Mouse (Mus musculus) hindbrain, embryonic 10.5 days (tissue): ENCODE measurements around the gene Sec23b. TPM values are rescaled to one million over a fixed set of nuclear protein-coding genes. Genes with fewer than 3 reads are reported as not detected.
A peak's percentile ranks its signal among the peaks of the same experiment; 100 is the strongest.

ENCODE experiments used
- DNase-seq: peaks from one replicate; pipeline ENCODE4 v3.0.0-alpha.2; 2017; ENCODE audit warnings: low spot score
- H3K27ac ChIP-seq: fragments of 300-500 bp; sonication (generic); 2 replicates; pipeline ENCODE4 v1.5.1; 2016; ENCODE audit warnings: mild to moderate bottlenecking, moderate library complexity
- H3K27me3 ChIP-seq: fragments of 300-500 bp; sonication (generic); 2 replicates; pipeline ENCODE4 v1.6.1; 2016; ENCODE audit warnings: mild to moderate bottlenecking; ENCODE audit not compliant: poor library complexity, insufficient read depth, severe bottlenecking
- H3K36me3 ChIP-seq: fragments of 300-500 bp; sonication (generic); 2 replicates; pipeline ENCODE4 v1.6.1; 2016; ENCODE audit warnings: mild to moderate bottlenecking, moderate library complexity
- H3K4me1 ChIP-seq: fragments of 300-500 bp; sonication (generic); replicated peaks from 2 replicates; pipeline ENCODE4 v1.6.1; 2016; ENCODE audit warnings: mild to moderate bottlenecking
- H3K4me3 ChIP-seq: fragments of 300-500 bp; sonication (generic); 2 replicates; pipeline ENCODE4 v1.5.1; 2016; ENCODE audit warnings: mild to moderate bottlenecking, moderate library complexity
- H3K9me3 ChIP-seq: fragments of 300-500 bp; sonication (generic); 2 replicates; pipeline ENCODE4 v1.6.1; 2016; ENCODE audit warnings: mild to moderate bottlenecking, moderate library complexity
- WGBS: fragments of 180-500 bp; shearing (Covaris S2); methylation state at CpG from one replicate; pipeline ENCODE4 v1.1.7; 2016; 5-methylcytosine and 5-hydroxymethylcytosine counted together
- polyA plus RNA-seq: library from polyadenylated mRNA; unstranded; fragments of >200 nt; fragmentation: Nextera tagmentation; extraction: Ambion mirVana; gene quantifications from 2 replicates; pipeline ENCODE4 v1.2.1, GENCODE M21; 2016

Gene Sec23b
- 120 and 127 TPM in 2 replicates for polyA plus RNA-seq

DNA sequence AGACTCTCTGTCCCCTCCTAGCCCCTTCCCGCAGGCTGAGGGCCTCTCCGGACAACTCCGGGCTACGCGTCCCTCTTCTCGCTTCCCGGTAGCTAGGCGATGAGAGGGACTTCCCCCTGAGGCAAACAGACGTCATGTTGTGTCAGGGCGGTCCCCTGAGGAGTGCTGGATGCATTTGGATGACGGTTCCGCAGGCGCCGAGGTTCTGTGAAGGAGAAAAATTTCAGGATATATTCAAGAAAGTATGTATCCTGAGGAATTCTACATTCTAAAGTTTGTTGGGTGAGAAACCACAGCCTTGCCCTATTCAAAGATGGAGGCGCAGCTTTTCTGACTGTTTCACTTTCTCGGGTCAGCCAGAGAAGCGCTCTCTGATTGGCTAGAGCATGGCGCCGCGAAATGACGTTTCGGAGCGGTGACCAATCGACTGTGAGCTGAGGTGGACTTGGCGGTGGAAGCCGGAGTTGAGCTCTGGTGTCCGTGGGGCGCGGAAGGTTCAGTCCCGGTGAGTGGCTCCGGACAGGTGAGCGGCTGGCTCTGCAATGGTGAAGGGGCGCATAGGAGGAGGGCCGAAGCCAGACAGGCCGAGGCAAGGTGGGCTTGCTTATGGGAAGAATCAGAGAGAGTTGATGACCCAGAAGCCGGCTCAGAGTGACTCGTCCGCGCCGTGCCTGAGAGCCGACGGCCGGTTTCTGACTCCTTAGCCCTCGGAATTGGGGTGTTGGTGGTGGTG, at the start of gene Sec23b:
Gene Sec23b (plus strand): TSS at position 410 of the 733 bp plus-strand sequence.
- Histone ChIP-seq H3K9me3 (no peaks in the 10 kb centered on the region), H3K27ac (peak within 1 kb of the TSS; percentile 91), H3K27me3 (no peaks in the 10 kb centered on the region), H3K36me3 (peaks cover 18% of the 10 kb centered on the region), H3K4me3 (peak within 1 kb of the TSS; percentile 85), H3K4me1 (peaks cover 15% of the 10 kb centered on the region)
- peak; percentile 95 for DNase-seq
- under 1% methylated on average over 44 of the region's 44 CpGs for WGBS

DNA sequence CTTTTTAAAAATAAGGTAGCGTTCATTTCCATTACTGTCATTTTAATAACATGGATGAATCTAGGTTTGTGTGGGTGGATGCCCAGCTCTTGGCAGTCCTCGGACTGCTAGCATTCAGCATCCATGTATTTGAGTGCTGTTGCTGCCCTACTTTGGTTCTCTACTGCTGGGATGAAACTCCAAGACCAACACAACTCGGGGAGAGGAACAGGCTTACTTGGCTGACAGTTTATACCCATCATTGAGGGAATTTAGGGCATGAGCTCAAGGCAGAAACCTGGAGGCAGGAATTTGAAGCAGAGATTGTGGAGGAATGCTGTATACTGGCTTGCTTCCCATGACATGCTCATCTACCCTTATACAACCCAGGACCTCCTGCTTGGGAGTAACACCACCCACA, 41.4 kb upstream of the Sec23b start:
- Histone ChIP-seq H3K27ac (no peak overlapping the region), H3K4me3 (no peak overlapping the region), H3K36me3 (no peaks in the 10 kb centered on the region)

DNA sequence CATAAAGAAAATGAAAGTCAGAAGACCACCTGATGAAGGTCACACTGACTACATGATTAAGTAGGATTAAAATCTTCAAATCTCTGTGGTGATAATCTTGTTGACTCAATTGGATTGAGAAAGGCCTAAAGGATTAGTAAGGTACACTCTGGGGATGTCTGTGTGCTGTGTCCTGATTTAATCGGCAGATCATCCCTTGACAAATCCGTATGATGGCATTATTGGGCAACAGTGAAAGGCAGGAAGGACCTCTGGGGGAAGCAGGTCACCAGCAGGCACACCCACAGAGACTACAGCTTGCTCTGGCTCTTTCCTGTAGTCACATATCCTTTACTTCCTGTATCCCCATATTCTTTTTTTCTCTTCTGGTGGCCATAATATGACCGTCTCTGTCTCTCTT, 36.3 kb upstream of the Sec23b start:
- no peaks in the 10 kb centered on the region for H3K4me1 ChIP-seq
- no peak overlapping the region for H3K4me3 ChIP-seq
- H3K27ac ChIP-seq = no peak overlapping the region
- DNase-seq = no peak
- no peaks in the 10 kb centered on the region for H3K9me3 ChIP-seq
- 78% methylated on average over 3 of the region's 3 CpGs for WGBS
- no peaks in the 10 kb centered on the region for H3K36me3 ChIP-seq
- H3K27me3 ChIP-seq = no peaks in the 10 kb centered on the region

More for the DNA sequence above, 41.4 kb upstream of the Sec23b start:
- no peak for DNase-seq
- H3K9me3 ChIP-seq = no peaks in the 10 kb centered on the region
- 83% methylated on average over 3 of the region's 3 CpGs for WGBS
- H3K27me3 ChIP-seq = no peaks in the 10 kb centered on the region
- H3K4me1 ChIP-seq = no peaks in the 10 kb centered on the region

DNA sequence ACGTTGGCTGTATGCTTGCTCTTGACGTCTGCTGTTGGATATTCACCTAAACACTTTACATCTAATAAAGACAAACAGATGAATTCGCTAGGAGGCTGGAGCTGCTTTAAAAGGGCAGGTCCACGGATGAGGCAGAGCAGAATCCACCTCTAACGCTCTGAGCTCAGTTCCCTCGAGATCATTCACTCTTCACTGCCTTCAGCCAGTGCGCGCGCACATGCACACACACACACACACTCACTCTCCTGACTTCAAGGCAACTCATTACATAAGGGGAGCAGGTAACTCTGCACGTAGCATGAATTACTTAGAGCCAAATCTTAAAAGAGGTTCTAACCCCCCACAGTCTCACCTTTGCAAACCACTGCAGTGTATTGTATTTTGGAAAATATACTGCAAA, 30.2 kb upstream of the Sec23b start:
- Histone ChIP-seq H3K27ac (no peak overlapping the region), H3K27me3 (peaks cover 12% of the 10 kb centered on the region), H3K4me1 (peaks cover 17% of the 10 kb centered on the region), H3K4me3 (no peak overlapping the region), H3K36me3 (peaks cover 9% of the 10 kb centered on the region), H3K9me3 (no peaks in the 10 kb centered on the region)
- DNase-seq = no peak
- WGBS = 58% methylated on average over 10 of the region's 10 CpGs

DNA sequence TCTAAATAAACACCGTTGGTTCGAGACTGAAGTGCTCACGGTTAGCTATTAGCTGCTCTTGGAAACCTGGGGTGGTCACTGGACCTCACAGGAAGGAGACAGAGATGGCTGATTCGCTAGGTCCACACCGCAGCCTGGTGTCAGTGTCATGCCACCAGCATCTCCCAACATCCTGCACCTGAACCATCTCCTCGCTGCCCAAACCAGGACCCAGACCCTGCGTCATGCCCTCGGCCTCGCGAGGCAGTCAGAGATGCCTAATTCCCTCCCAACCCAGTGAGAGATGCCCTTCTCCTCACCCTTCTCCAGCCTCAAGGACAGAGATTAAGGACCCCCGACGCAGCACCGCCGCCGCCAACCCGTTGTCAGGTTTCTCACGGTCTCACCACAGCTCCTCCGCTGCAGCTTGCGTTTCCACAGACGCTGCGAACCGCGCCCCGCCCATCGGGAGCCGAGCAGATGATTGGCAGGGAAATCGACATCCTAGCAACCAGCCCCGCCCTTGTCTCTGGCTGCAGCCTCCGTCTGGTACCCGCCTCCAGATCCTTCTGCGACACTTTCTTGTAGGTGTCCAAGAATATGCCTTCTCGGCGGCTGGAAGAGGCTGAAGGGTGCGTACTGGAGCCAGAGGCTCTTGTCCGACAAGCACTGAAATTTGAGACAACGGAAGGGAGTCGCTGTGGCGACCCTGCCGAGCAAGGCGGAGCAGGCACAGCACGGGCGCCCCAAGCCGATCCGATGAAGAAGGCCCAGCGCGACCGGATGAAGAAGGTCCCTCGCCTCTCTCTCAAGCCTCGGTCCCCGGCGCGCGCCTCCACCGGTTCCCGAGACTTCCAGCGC, 28.8 kb upstream of the Sec23b start, which contains the start of the genes Dzank1 and Polr3f:
Gene Dzank1 (minus strand): TSS at position 434 of the 840 bp plus-strand sequence.
Gene Polr3f (plus strand): TSS at position 738 of the 840 bp plus-strand sequence.
- no peaks in the 10 kb centered on the region for H3K9me3 ChIP-seq
- peaks cover 12% of the 10 kb centered on the region for H3K27me3 ChIP-seq
- peaks cover 21% of the 10 kb centered on the region for H3K36me3 ChIP-seq
- peak within 1 kb of the TSS; percentile 92 for H3K4me3 ChIP-seq
- WGBS = 2% methylated on average over 56 of the region's 56 CpGs
- H3K4me1 ChIP-seq = peaks cover 17% of the 10 kb centered on the region
- peak; percentile 98 for DNase-seq
- peak within 1 kb of the TSS; percentile 96 for H3K27ac ChIP-seq

DNA sequence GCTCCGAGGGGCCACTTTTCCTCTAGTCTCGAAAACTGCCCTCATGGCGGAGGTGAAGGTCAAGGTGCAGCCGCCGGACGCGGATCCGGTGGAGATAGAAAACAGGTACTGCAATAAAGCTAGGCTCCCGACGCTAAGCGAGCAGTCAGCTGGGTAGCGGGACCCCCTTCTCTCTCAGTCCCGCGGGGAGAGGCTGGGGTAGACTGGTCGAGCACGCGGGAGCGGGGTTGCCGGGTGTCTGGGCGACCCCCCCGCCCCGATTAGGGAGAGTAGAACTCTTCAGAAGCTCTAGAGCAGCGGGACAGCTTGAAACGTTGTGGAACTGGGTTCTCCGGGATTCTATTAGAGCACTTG, 28.2 kb upstream of the Sec23b start:
- peak overlapping the region; percentile 92 for H3K4me3 ChIP-seq
- DNase-seq = no peak
- H3K27ac ChIP-seq = peak overlapping the region; percentile 96
- under 1% methylated on average over 25 of the region's 25 CpGs for WGBS
- peaks cover 12% of the 10 kb centered on the region for H3K27me3 ChIP-seq
- H3K4me1 ChIP-seq = peaks cover 17% of the 10 kb centered on the region
- H3K36me3 ChIP-seq = peaks cover 27% of the 10 kb centered on the region
- no peaks in the 10 kb centered on the region for H3K9me3 ChIP-seq

DNA sequence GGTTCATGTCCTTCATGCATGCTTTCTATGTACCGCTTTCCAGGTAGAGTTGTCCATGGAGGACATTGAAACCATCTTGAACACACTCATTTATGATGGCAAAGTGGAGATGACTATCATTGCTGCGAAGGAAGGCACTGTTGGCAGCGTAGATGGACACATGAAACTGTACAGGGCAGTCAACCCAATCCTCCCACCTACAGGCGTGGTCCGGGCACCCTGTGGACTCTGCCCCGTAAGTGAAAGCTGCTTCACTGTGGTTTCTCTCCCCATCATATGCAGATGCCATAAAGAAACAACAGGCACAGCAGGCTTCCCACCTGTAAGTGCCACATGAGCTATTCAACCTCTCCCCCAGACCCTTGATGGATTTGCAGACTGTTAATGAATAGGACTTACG, 18.9 kb upstream of the Sec23b start:
- WGBS = 94% methylated on average over 7 of the region's 7 CpGs
- no peak for DNase-seq

DNA sequence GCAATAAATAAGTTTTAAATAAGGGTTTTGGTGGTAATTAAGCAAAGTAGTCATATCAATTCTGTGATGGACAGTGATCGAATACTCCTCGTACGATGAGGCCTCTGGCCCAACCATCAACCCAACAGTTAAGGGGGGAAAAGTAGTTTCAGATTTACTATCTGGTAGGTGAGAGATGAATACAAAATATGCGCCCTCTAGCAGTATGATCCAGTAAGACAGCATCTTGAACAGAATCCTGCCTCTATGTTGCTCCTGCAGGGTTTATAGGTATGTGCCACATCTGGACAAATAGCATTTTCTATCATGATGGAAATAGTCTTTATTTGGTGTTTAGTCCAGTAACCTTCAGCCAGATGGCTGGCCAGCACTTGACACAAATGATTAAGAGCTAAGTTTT, 14.8 kb upstream of the Sec23b start:
- Histone ChIP-seq H3K4me3 (no peak overlapping the region), H3K36me3 (peaks cover 97% of the 10 kb centered on the region), H3K4me1 (no peaks in the 10 kb centered on the region), H3K9me3 (no peaks in the 10 kb centered on the region), H3K27me3 (no peaks in the 10 kb centered on the region), H3K27ac (no peak overlapping the region)
- WGBS = 86% methylated on average over 4 of the region's 4 CpGs
- DNase-seq = no peak

More for the DNA sequence above, 18.9 kb upstream of the Sec23b start:
- H3K27me3 ChIP-seq = no peaks in the 10 kb centered on the region
- no peaks in the 10 kb centered on the region for H3K4me1 ChIP-seq
- no peak overlapping the region for H3K4me3 ChIP-seq
- peaks cover 100% of the 10 kb centered on the region for H3K36me3 ChIP-seq
- no peak overlapping the region for H3K27ac ChIP-seq
- no peaks in the 10 kb centered on the region for H3K9me3 ChIP-seq

DNA sequence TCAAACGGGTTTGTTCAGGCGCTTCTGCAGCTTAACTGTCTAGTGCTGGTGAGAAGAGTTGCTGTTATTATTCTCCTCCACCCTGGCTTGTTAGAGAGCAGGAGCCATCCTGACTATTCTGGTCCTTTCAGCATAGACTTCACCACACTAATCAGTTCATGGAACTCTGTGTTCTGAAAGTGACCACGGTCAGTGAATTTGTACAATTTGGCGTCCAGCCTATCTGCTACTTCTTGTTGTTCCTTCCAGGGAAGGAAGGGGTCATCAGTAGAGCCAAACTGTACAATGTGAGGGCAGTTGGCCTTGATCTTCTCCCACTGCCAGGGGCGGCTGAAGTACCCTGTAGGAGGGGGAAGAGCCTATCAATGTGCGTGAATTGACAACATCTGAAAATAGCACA, 12.4 kb upstream of the Sec23b start:
- WGBS = 87% methylated on average over 6 of the region's 6 CpGs
- Histone ChIP-seq H3K4me3 (no peak overlapping the region), H3K36me3 (peaks cover 89% of the 10 kb centered on the region), H3K27ac (no peak overlapping the region), H3K27me3 (no peaks in the 10 kb centered on the region), H3K9me3 (no peaks in the 10 kb centered on the region), H3K4me1 (no peaks in the 10 kb centered on the region)
- no peak for DNase-seq

DNA sequence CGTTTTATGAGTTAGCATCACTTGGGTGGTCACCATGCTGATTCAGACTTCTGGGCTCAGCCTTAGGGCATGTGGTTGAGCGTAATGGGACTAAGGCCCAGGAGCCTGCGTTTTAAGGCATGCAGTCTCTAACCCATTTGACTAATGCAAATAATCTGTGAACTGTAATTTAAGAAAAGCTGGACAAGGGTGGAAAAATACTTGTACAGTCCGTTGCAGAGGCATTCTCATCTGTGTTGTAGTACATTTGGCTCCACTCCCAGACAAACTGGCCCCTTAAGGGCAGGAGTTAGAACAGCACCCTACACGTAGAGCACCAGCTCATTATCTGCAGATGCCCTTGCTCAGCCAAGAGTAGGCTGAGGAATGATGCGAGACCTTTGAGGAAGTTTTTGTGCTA, 11.4 kb upstream of the Sec23b start:
- no peaks in the 10 kb centered on the region for H3K9me3 ChIP-seq
- peaks cover 80% of the 10 kb centered on the region for H3K36me3 ChIP-seq
- no peak overlapping the region for H3K27ac ChIP-seq
- DNase-seq = no peak
- 89% methylated on average over 6 of the region's 6 CpGs for WGBS
- no peak overlapping the region for H3K4me3 ChIP-seq
- no peaks in the 10 kb centered on the region; the same call in 1 of the 2 replicates for H3K4me1 ChIP-seq
- no peaks in the 10 kb centered on the region for H3K27me3 ChIP-seq

DNA sequence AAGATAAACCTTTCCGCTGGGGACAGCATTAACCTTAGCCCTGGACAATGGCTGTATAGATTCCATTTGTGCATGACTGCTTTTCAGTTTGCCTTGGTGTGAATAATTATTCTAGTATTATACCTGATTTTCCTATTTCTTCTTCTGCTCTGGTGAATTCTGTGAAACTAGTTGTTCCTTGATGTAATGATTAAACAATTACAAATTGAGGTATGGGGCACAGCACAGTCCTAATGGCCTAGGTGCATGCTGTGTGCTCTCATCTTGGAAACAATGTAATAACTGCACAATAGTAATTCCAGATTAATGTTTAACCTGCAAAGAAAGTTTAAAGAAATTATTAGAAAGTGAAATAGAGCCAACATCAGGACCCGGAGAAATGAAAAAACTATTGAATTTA, 11.0 kb upstream of the Sec23b start:
- Histone ChIP-seq H3K9me3 (no peaks in the 10 kb centered on the region), H3K36me3 (peaks cover 76% of the 10 kb centered on the region), H3K4me3 (no peak overlapping the region), H3K4me1 (no peaks in the 10 kb centered on the region; the same call in 1 of the 2 replicates), H3K27me3 (no peaks in the 10 kb centered on the region), H3K27ac (no peak overlapping the region)
- 94% methylated on average over 2 of the region's 2 CpGs for WGBS
- DNase-seq = no peak

DNA sequence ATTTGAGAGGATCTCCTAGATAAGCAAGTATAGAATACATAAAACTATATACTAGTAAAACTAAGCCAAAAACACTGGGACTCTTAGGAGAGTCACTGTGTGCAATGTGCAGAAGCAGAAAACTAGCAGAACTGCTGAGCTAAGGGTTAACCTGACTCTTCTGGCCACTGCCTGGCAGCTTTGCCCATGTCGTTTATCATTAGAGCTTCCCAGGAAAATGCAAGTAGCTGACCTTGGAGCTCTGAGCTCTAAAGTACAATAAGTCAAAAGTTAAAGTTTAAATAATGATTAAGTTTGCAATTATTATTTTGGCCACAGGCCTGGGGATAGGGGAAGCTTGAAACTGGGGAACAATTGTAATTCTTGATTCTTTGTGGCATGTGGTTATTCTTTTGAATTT, 10.5 kb upstream of the Sec23b start:
- H3K9me3 ChIP-seq = no peaks in the 10 kb centered on the region
- H3K36me3 ChIP-seq = peaks cover 71% of the 10 kb centered on the region
- H3K27me3 ChIP-seq = no peaks in the 10 kb centered on the region
- WGBS = 73% methylated on average over 1 of the region's 1 CpGs
- DNase-seq = no peak
- H3K27ac ChIP-seq = no peak overlapping the region
- no peaks in the 10 kb centered on the region; the same call in 1 of the 2 replicates for H3K4me1 ChIP-seq
- H3K4me3 ChIP-seq = no peak overlapping the region

DNA sequence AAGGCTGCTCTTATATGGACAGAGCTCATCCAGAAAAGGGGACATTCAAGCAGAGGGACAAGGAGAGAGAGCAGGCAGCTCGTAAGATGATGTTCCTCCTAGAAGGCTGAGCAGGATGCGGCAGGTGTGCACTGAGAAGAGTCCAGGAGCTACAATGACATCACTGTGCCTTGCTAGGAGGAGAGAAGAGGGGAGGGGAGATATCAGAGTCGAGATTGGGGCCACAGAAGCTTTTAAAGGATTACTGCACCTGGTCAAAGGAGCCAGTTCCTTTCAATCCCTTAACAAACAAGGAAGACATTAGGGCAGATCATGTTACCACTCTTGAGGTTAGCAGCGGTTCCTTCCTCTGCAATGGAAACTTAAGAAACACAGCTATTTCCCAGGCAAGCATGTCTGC, 8.5 kb upstream of the Sec23b start:
- H3K36me3 ChIP-seq = peaks cover 51% of the 10 kb centered on the region
- H3K4me3 ChIP-seq = no peak overlapping the region
- H3K27me3 ChIP-seq = no peaks in the 10 kb centered on the region
- H3K4me1 ChIP-seq = no peaks in the 10 kb centered on the region; the same call in 1 of the 2 replicates
- no peak for DNase-seq
- H3K27ac ChIP-seq = no peak overlapping the region
- WGBS = 82% methylated on average over 4 of the region's 4 CpGs
- no peaks in the 10 kb centered on the region for H3K9me3 ChIP-seq
